Mouse (Mus musculus) c-Kit-positive CD71-positive TER-119-positive erythroid progenitor cells, embryonic 14.5 days (primary cell): ENCODE data around the gene Pnpla1.
"Not testable (repeated sequence)": the region's sequence is repeated elsewhere in the genome, so short reads cannot be mapped to it uniquely, and the experiment has no call there.

Source experiments
- DNase-seq: peaks from one replicate; pipeline ENCODE4 v3.0.0-alpha.2; 2013; ENCODE audit warnings: low spot score

Pnpla1 gene

DNA sequence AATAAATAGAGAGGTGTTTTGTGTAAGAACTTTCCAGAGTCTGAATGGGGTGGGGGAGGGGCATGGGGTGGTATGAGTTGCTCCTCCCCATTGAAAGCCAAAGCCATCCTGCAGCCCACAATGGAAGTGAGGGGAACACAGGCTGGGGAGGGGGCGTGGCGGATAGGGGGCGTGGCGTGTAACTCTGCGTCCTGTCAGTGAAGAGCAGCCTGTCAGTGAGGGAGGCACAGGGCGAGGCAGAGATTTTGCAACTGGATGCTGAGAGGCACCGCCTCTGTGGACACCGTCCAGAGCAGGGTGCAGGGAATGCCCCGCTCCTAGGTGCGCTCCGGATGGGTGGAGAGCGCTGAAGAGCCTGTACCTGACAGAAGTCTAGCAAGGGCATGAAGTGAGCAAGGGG lies at the start of gene Pnpla1:
Gene Pnpla1, plus strand, starts transcription at position 207 of the 400 bp plus-strand sequence.
- no peak for DNase-seq

DNA sequence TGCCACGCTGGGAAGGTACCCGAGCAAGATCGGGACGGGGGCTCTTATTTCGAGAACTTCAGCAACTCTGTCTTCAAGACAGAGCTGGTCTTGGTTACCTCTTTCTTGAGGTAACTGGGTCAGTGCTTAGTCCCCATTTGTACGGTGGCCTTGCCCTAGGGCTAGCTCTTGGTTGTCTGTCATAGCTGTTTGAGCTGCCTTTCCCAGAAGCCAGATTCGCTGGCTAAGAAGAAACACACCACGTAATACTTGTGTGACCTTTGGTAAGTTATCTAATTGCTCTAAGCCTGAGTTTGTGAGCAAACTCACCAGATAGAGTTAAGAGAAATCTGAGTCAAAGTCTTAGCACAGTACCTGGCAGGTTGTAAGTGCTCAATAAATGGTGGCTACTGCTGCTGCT lies 49.5 kb upstream of the Pnpla1 start:
- no peak for DNase-seq

DNA sequence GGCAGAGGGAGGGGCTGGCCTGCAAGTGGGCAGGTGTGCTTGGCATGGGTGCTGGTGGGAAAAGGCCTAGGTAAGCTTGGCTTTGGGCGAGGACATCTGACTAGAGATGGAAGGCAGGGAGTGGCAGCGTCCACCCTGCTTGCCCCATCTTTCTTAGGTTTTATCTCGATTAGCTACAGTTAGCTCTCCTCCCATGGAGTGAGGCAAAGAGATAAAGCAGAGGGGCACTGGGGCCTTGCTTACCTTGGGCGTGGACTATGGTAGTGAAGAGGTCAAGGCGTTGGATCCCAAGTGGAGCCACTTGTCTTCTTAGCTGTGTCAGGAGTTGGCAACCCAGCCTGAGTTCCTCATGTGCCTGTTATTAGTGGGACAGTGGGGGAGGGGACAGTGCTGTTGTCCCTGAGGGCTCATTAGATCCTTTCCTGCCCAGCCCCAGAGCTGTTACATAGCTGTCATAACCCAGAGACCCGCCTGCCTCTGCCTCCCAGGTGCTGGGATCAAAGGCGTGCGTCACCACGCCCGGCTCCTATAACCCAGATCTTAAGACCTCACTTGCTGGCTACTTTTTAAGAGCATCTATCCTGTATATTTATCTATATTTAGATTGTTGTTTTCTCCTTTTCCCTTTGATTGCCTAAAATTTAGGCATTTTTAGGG lies 48.9 kb upstream of the Pnpla1 start:
- DNase-seq = peak; percentile 75

DNA sequence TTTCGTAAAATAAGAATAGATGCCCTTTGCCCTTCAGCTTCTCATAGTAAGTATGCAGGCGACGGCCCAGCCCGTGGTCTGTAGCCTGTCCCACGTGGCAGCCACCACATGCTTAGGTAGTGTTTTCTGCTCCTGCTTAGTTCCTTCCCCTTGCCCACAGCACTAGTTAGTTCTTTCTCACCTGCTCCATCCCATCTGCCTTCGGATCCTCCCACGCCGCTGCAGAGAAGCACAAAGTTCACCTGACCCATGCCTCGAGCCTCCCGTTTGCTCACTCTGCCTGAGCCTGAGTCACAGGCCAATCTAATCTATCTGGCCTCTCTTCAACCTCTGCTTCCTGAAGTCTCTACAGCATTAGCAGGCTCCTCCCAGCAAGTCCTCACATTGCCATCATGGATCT lies 45.9 kb upstream of the Pnpla1 start:
- no peak for DNase-seq

DNA sequence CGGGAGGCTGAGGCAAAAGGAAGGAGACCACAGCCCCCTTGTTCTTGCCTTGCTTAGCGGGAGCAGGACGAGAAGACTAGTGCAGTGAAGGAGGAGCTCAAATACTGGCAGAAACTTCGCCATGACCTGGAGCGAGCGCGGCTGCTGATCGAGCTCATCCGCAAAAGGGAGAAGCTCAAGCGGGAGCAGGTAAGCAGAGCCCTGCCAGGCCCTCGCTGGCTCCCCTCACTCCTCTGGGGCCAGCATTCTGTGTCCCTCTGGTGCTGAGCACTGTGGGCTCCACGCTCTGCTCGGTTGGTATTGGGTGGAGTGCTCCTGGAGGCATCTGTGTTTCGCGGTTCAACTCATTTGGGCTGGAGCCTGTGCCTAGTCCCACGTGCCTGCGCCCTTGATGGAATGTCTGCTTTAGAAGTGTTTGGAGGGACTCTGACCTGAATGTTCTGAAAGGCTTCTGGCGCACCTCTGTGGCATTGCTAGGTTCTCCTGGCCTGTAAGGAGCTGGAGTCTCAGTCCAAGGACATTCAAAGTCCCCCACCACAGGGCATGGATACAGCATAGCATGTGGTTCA lies 43.6 kb upstream of the Pnpla1 start:
- no peak for DNase-seq

DNA sequence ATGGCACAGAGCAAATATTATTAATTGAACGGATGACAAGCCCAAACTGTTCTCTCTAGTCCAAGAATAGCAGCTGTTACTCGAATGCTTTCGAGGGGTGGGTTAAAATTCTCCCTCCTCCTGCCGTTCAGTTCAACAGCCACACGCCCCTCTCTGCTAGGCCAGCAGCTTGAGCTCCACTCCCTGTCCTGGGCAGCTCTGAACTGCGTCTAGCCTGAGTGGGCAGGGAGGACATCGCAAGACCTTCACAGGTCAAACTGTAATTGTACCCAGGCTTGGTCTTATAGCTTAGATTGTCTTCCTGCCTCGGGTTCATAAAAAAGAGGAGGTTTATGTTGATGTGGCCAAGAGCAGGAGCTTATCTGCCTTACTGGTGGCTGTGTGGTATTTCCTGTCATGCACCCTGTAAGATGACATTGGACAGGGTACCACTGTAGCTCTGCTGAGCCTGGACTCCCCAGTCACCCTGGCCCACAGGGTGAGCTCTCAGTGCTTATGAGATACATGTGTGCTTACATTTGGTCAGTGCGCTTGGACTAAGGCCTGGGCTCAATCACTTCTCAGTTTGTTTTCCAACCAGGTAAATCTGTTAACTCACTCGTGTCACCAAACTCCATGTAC lies 42.7 kb upstream of the Pnpla1 start:
- DNase-seq = no peak

DNA sequence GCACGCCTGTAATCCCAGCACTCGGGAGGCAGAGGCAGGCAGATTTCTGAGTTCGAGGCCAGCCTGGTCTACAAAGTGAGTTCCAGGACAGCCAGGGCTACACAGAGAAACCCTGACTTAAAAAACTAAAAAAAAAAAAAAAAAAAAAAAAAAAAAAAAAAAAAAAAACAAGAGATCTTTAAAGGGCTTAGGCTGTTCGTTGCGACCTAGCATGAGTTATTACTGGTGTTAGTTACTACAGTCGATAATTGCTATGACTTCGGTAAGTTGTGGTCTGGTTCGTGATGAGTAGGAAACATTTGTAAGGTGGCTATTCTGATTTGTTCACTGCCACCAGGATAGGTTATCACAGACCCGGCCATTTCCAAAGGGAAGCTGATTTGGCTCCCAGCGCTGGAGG lies 41.9 kb upstream of the Pnpla1 start:
- DNase-seq = not testable (repeated sequence)

DNA sequence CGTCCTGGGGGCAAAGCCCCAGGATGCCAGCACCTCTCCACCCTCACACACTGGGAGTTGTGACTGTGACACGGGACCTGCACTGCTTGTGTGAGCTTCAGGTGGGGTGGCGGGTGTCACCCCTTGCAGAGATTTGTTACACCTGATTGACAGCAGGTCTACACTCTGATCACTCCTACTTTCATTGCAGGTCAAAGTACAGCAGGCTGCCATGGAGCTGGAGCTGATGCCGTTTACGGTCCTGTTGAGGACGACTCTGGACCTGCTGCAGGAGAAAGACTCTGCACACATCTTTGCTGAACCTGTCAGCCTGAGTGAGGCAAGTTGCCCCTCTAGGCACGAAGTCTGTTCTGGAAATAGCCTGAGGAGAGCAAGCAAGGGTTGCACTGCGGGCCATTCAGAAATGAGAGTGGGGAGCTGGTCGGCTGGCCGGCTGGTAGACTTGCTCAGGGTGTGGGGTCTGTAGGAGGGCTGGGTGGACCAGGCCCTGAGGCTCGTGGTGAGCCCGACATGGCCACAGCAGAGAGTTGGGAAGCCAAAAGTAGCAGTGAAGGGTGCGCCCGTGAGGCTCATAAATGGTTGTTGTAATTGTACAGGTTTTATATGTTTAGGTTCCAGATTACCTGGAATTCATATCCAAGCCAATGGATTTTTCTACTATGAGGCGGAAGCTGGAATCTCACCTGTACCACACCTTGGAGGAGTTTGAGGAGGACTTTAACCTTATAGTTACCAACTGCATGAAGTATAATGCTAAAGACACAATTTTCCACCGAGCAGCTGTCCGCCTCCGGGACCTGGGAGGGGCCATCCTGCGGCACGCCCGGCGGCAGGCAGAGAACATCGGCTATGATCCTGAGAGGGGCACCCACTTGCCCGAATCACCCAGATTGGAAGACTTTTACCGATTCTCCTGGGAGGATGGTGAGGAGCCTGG lies 41.1 kb upstream of the Pnpla1 start:
- no peak for DNase-seq

DNA sequence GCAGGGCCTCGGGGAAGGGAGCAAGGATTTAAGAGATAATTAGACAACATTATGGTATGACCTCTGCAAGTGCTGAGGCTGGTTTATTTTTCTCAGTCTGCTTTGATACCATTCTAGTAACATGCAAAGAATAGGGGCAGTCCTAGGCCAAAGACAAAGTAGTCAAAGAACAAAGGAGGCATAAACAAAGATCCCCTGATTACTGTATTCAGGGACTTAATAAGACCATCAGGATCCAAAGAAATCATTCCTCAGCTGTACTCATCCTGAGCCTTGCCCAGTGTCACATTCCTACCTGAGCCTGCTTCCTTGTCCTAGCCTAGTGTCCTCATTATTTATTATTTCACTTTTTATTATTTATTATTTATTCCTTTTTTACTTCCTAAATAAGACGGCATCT lies 38.0 kb upstream of the Pnpla1 start:
- no peak for DNase-seq

DNA sequence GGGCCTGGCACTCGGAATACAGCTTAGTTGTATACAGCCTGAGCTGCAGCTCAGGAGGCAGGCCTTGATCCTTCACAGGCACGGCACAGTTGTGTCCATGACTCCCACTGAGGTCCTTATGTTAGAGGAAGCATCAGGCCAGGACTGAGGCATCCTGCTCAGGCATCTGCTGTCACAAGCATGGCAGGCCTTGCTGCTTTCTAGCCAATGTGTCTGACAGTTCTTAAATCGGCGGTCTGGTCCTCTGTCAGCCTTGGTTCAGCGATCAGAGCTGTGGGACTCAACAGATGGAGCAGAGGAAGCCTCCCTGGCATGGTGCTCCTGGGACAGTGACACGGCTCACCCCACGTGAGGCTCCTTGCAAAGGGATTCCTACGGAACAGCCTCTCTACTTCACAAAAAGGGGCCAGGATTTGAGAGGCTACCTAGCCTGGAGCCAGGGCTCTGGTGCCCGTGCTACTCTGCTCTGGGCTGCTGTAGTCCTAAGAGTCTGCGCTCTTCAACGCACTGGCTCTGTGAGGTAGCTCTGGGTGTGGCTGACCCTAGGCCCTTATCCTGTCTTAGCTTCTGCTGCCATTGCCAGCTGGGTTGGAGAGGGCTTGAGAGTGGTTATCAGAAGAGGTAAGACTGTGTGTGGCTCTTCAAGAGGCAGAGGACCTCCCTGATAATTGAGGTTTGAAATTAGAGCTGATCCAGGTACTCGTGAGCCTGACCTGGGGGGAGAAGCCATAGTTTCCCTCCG lies 35.0 kb upstream of the Pnpla1 start:
- DNase-seq = peak; percentile 92

DNA sequence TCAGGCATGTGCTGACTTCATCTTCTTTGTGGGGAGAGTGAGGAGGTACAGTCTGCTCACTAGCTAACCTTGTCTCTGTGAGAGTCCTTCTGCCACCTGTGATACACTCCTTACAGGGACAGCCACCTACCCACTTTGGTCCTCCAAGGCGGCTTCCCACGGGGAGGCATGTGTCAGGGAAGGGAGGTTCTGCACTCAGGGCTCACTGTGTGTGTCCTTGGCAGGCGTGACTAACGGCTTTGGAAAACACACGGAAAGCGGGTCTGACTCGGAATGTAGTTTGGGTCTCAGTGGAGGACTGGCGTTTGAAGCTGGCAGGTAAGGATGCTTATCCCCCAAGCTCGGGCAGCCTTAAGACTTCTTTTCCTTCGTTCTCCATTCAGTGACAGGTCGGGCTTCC lies 34.5 kb upstream of the Pnpla1 start:
- no peak for DNase-seq

DNA sequence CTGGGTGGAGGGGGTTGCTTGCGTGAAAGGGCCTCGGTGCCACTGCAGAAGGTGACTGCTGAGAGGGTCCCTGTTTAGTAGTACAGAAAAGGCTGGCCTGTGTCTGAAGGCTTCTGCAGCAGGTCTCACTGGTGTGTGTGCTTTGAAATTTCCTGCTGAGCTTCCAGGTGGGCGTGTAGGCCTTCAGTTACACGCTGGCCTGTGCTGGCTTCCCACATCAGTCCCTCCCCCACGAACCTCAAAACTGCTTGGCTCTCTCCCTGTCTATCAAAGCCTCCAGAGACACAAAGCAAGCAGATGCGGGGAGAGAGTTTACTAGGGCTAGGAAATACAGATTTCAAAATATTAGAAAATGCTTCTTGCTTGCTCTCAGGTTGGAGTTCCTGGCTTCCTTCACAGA lies 33.3 kb upstream of the Pnpla1 start:
- no peak for DNase-seq

DNA sequence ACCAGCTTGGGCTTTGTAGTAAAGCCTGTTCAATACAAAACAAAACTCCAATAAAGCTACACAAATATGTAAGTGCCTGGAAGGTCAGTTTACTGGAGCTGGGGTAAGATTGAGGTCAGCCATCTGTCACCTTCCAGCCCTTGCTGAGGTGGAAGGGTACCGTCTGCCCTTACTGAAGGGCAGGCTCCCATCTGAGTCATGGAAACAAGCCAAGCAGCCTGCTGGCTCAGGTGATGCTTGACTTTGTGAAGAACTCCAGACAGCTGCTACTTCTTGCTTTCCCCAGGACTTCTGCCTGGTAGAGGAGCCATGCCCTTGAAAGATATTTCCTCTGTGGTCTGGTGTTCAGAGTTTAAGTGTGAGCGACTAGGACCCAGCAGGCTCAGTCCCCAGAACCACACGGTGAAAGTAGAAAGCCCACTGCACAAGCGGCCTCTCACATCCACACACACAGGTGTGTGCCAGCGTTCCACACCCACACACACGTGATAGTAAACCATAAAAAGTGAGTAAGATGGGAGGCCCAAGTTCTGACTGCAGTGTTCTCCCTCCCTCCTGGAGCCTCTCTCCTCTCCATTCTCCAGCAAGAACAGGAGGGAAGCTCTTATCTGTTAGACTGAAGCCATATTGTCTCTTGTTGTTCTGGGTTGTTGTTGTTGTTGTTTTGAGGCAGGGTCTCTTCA lies 32.7 kb upstream of the Pnpla1 start:
- DNase-seq = no peak

DNA sequence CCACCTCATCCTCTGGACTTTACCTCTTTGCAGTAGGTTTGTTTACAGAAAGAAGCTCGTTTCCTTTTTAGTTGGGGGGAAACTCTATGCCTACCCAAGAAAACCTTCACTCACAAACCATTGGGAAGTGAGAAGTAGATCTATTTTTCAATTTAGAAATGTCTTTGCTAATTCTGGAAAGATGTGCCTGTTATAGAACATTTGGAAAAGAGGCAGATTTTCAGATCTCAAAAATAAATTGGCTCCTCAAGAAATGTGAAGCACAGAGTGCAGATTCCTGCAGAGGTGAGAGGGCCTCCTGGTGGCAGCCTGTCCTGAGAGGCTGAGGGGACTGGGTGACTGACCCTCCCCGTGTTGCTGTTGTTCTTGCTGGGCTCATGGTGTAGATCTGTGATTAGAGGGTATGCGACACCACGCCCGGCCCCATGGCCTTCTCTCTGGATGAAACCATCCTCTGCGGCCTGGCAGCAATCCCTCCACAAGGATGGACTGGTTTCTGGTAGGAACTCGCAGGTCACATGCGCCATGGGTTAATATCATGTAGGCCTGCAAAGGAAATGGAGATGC lies 30.5 kb upstream of the Pnpla1 start:
- no peak for DNase-seq

DNA sequence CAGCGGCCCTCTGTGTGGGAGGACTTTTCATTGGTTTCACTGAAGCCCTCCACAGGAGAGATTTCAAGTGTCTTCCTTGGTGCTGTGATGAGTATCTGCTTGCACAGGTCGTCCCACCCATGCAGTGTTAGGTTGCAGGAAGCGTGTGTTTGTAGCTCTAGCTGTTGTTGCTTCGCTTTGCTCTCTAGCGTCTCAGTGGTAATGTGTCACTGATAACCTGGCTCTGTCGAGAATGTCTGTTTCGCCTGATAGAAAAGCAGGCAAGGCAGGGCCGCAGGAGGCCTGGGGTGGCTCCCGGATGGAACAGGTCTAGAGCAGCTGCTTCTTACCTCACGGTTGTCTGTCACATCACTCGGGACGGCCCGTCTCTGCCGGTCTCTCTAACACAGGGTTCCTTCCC lies 29.1 kb upstream of the Pnpla1 start:
- DNase-seq = peak; percentile 89

DNA sequence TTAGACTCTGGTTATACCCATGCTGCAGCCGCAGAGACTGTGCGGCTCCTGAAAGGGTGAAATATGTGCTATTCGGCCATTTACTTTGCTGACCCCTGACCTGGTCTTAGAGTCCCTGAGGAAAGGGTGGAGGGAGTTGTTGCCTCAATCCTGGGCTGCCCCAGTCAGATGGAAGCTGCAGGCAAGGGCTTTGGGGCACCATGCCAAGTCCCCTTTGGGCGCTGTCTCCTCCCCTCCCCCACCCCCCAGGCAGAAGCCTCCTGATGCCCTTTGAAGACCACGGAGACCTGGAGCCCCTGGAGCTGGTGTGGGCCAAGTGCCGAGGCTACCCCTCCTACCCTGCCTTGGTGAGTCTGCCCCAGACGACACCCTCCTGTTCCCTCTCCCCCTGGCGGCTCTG lies 27.1 kb upstream of the Pnpla1 start:
- no peak for DNase-seq

DNA sequence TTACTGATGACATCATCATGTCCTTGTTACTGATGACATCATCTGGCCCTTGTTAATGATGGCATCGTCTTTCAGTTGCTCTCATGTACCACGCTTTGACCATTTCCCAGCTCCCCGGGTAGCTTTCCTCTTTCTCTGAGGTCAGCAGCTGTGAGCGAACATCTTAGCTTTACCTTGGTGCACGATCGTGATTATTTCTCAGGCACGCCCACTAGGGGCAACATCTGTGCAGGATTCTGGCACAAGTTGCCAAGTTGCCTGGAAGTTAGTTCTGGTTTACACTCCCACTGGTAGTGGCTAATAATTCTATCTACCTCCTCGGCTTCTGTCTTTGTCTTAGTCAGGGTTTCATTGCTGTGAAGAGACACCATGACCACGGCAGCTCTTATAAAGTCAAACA lies 26.2 kb upstream of the Pnpla1 start:
- no peak for DNase-seq

DNA sequence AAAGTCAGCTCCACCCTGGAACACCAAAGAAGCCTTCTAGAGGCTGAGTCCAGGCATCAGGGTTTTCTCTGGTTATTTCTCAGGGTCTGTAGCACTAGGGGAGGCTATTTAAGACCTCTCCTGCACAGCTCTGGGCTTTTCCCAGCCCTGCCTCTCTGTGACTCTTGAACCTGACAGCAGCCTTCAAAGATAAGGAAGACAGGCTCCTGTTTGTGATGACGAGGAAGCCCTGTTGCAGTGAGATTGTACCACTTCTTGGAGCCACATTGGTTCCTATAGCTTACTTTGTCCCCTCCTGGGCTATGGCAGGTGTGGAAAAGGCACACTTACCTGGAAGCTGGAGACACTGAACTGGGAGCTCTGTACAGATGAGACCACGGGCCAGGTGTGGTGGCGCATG lies 25.3 kb upstream of the Pnpla1 start:
- peak; percentile 85 for DNase-seq

DNA sequence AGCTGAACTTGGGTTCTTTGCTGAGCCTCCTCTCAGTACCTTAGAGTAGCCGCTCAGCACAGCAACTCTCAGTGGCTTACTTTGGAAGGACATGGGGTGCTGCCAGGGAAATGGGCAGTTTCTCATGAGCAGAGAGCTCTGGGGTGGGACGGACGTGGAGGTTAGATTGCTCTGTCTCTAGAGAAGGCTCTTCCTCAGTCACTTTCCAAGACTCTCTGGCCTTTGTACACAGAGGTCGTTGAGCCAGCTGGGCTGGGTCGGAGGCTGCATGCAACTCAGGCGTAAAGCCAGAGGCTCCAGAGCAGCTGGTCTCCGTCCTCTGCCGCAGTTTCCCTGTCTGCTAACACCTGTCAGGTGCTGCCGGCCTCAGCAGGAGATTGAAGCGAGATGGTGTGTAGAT lies 23.5 kb upstream of the Pnpla1 start:
- no peak for DNase-seq

DNA sequence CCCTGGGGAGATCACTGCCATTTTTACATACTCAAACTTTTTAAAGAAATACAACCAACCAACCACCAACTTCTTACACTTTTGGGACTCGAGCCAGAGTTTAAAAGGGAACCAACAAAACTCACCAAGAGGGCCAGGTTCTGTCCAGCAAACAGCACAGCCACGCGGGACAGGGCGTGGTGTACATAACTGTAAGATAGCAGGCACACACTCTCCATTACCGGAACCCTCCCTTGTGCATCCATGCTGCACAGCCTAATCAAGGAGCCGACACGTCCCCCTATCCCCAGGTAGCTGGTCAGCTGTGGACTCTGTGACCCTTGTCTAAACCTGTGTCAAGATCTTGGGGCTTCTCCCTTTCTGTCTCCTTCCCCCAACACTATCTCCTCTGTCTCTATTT lies 20.4 kb upstream of the Pnpla1 start:
- no peak for DNase-seq

DNA sequence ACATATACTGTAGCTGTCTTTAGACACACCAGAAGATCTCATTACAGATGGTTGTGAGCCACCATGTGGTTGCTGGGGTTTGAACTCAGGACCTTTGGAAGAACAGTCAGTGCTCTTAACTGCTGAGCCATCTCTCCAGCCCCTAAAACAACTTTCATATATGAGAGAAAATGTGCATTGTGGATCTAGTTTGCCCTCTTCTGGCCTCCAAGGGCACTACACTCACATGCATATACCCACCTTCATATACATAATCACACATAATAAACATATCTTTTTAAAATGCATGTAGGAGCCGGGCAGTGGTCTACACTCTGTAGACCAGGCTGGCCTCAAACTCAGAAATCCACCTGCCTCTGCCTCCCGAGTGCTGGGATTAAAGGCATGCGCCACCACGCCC lies 16.3 kb upstream of the Pnpla1 start:
- DNase-seq = not testable (repeated sequence)
